Mouse (Mus musculus) hindbrain, embryonic 11.5 days (tissue): ENCODE results near the gene 5730522E02Rik. TPM values are rescaled to one million over a fixed set of nuclear protein-coding genes. Genes with fewer than 3 reads are reported as not detected.

Experiments
- ATAC-seq: fragments of 200-750 bp; cut with Nextera tagmentation; 2 replicates; pipeline ENCODE4 v1.8.0; 2017; ENCODE audit warnings: mild to moderate bottlenecking, moderate TSS enrichment, moderate library complexity; ENCODE audit not compliant: low FRiP score
- DNase-seq: peaks from one replicate; pipeline ENCODE4 v3.0.0-alpha.2; 2015; ENCODE audit warnings: low spot score
- H3K27ac ChIP-seq: fragments of 300-500 bp; sonication (generic); 2 replicates; pipeline ENCODE4 v1.5.1; 2014; ENCODE audit warnings: mild to moderate bottlenecking, low read depth, low read length
- H3K27me3 ChIP-seq: fragments of 300-500 bp; sonication (generic); 2 replicates; pipeline ENCODE4 v1.6.1; 2014; ENCODE audit warnings: mild to moderate bottlenecking, low read length, moderate library complexity, mixed read lengths; ENCODE audit not compliant: control insufficient read depth, insufficient read depth
- H3K36me3 ChIP-seq: fragments of 300-500 bp; sonication (generic); 2 replicates; pipeline ENCODE4 v1.6.1; 2014; ENCODE audit warnings: mild to moderate bottlenecking, low read length, moderate library complexity, mixed read lengths; ENCODE audit not compliant: control insufficient read depth, insufficient read depth
- H3K4me1 ChIP-seq: fragments of 300-500 bp; sonication (generic); replicated peaks from 2 replicates; pipeline ENCODE4 v1.6.1; 2014; ENCODE audit warnings: low read length, mixed read lengths; ENCODE audit not compliant: control insufficient read depth, insufficient read depth
- H3K4me2 ChIP-seq: fragments of 300-500 bp; sonication (generic); replicated peaks from 2 replicates; pipeline ENCODE4 v1.6.1; 2014; ENCODE audit warnings: mild to moderate bottlenecking, low read depth, low read length
- H3K4me3 ChIP-seq: fragments of 300-500 bp; sonication (generic); 2 replicates; pipeline ENCODE4 v1.5.1; 2014; ENCODE audit warnings: low read depth, low read length
- H3K9ac ChIP-seq: fragments of 300-500 bp; sonication (generic); 2 replicates; pipeline ENCODE4 v1.6.1; 2014; ENCODE audit warnings: low read depth, low read length
- H3K9me3 ChIP-seq: fragments of 300-500 bp; sonication (generic); 2 replicates; pipeline ENCODE4 v1.6.1; 2016; ENCODE audit warnings: low read length; ENCODE audit not compliant: control insufficient read depth
- WGBS: fragments of 180-500 bp; shearing (Covaris S2); extraction: QIAGEN DNeasy Blood & Tissue Kit; methylation state at CpG from one replicate; pipeline ENCODE4 v1.1.7; 2014; 5-methylcytosine and 5-hydroxymethylcytosine counted together
- polyA plus RNA-seq: library from polyadenylated mRNA; unstranded; fragments of >200 nt; fragmentation: Nextera tagmentation; extraction: Ambion mirVana; gene quantifications from 2 replicates; pipeline ENCODE4 v1.2.1, GENCODE M21; 2014

5730522E02Rik gene
- polyA plus RNA-seq, 1 experiment from 2014 or later, result 8.0 TPM

- Histone ChIP-seq H3K36me3 (no peaks in the 10 kb centered on the region), H3K4me2 (no peak overlapping the region), H3K27me3 (no peaks in the 10 kb centered on the region), H3K4me1 (no peaks in the 10 kb centered on the region), H3K27ac (no peak overlapping the region), H3K4me3 (no peak overlapping the region), H3K9me3 (no peaks in the 10 kb centered on the region), H3K9ac (no peak overlapping the region)
- DNase-seq (no peak), ATAC-seq (peak; percentile 43; the same call in 1 of the 2 replicates)
- WGBS, result 66% methylated on average over 7 of the region's 7 CpGs
Observed at GRCm38 (mm10) chr11:26086679-26087078, 123.9 kb downstream of the 5730522E02Rik start.

- DNase-seq, result no peak
- H3K4me3 ChIP-seq, result no peak overlapping the region
Observed at GRCm38 (mm10) chr11:26085380-26086035, 125.1 kb downstream of the 5730522E02Rik start.

GRCm38 (mm10) chr11:26076335-26076734 is 134.2 kb downstream of the 5730522E02Rik start:
- no peak overlapping the region for H3K9ac ChIP-seq
- H3K4me3 ChIP-seq, result no peak overlapping the region
- no peaks in the 10 kb centered on the region for H3K36me3 ChIP-seq
- no peaks in the 10 kb centered on the region for H3K4me1 ChIP-seq
- no peaks in the 10 kb centered on the region for H3K27me3 ChIP-seq
- no peak overlapping the region for H3K4me2 ChIP-seq
- ATAC-seq (no peak), DNase-seq (no peak)
- WGBS, result 78% methylated on average over 2 of the region's 2 CpGs
- H3K27ac ChIP-seq, result no peak overlapping the region
- no peaks in the 10 kb centered on the region for H3K9me3 ChIP-seq

More at GRCm38 (mm10) chr11:26085380-26086035, 125.1 kb downstream of the 5730522E02Rik start:
- Histone ChIP-seq H3K4me1 (no peaks in the 10 kb centered on the region), H3K27ac (no peak overlapping the region), H3K9ac (no peak overlapping the region), H3K9me3 (no peaks in the 10 kb centered on the region), H3K4me2 (no peak overlapping the region), H3K36me3 (no peaks in the 10 kb centered on the region), H3K27me3 (no peaks in the 10 kb centered on the region)
- no peak for ATAC-seq
- WGBS, result 67% methylated on average over 6 of the region's 6 CpGs

- H3K36me3 ChIP-seq, result no peaks in the 10 kb centered on the region
- no peak for DNase-seq
- no peaks in the 10 kb centered on the region for H3K9me3 ChIP-seq
- H3K27ac ChIP-seq, result no peak overlapping the region
- no peaks in the 10 kb centered on the region for H3K4me1 ChIP-seq
- H3K4me2 ChIP-seq, result no peak overlapping the region
- H3K9ac ChIP-seq, result no peak overlapping the region
- H3K4me3 ChIP-seq, result no peak overlapping the region
- 79% methylated on average over 6 of the region's 6 CpGs for WGBS
- H3K27me3 ChIP-seq, result no peaks in the 10 kb centered on the region
- ATAC-seq, result no peak
Observed at GRCm38 (mm10) chr11:26075536-26075935, 135.0 kb downstream of the 5730522E02Rik start.

GRCm38 (mm10) chr11:26073638-26074294 is 136.8 kb downstream of the 5730522E02Rik start:
- no peak overlapping the region for H3K4me3 ChIP-seq
- WGBS, result 55% methylated on average over 8 of the region's 8 CpGs

GRCm38 (mm10) chr11:26072101-26072500 is 138.5 kb downstream of the 5730522E02Rik start:
- 62% methylated on average over 4 of the region's 4 CpGs for WGBS
- H3K9me3 ChIP-seq, result no peaks in the 10 kb centered on the region
- no peaks in the 10 kb centered on the region for H3K27me3 ChIP-seq
- H3K4me2 ChIP-seq, result no peak overlapping the region
- ATAC-seq (no peak), DNase-seq (no peak)
- no peaks in the 10 kb centered on the region for H3K36me3 ChIP-seq
- no peak overlapping the region for H3K27ac ChIP-seq
- H3K4me1 ChIP-seq, result no peaks in the 10 kb centered on the region
- no peak overlapping the region for H3K9ac ChIP-seq
- no peak overlapping the region for H3K4me3 ChIP-seq

More at GRCm38 (mm10) chr11:26073638-26074294, 136.8 kb downstream of the 5730522E02Rik start:
- Histone ChIP-seq H3K4me1 (no peaks in the 10 kb centered on the region), H3K4me2 (no peak overlapping the region), H3K27ac (no peak overlapping the region), H3K27me3 (no peaks in the 10 kb centered on the region), H3K36me3 (no peaks in the 10 kb centered on the region), H3K9me3 (no peaks in the 10 kb centered on the region), H3K9ac (no peak overlapping the region)
- peak; percentile 84 for ATAC-seq
- peak; percentile 59 for DNase-seq

- H3K4me2 ChIP-seq, result no peak overlapping the region
- no peak overlapping the region for H3K27ac ChIP-seq
- H3K4me3 ChIP-seq, result no peak overlapping the region
- H3K36me3 ChIP-seq, result no peaks in the 10 kb centered on the region
- ATAC-seq (no peak), DNase-seq (no peak)
- no peaks in the 10 kb centered on the region for H3K4me1 ChIP-seq
- no peaks in the 10 kb centered on the region for H3K27me3 ChIP-seq
- no peaks in the 10 kb centered on the region for H3K9me3 ChIP-seq
- H3K9ac ChIP-seq, result no peak overlapping the region
- WGBS, result 47% methylated on average over 2 of the region's 2 CpGs
Observed at GRCm38 (mm10) chr11:26063252-26063651, 147.3 kb downstream of the 5730522E02Rik start.

- Histone ChIP-seq H3K4me2 (no peak overlapping the region), H3K4me1 (no peaks in the 10 kb centered on the region), H3K4me3 (no peak overlapping the region), H3K9ac (no peak overlapping the region), H3K27me3 (no peaks in the 10 kb centered on the region), H3K27ac (no peak overlapping the region), H3K9me3 (no peaks in the 10 kb centered on the region), H3K36me3 (no peaks in the 10 kb centered on the region)
- ATAC-seq, result no peak
- WGBS, result 79% methylated on average over 8 of the region's 8 CpGs
- no peak for DNase-seq
Observed at GRCm38 (mm10) chr11:26061471-26062137, 149.0 kb downstream of the 5730522E02Rik start.
